Mouse (Mus musculus) midbrain, embryonic 16.5 days (tissue): Measurements from ENCODE around the gene Slc26a10. TPM values are rescaled to one million over a fixed set of nuclear protein-coding genes. Genes with fewer than 3 reads are reported as not detected.

Experiments
- ATAC-seq: fragments of 200-750 bp; cut with Nextera tagmentation; 2 replicates; pipeline ENCODE4 v1.8.0; 2017; ENCODE audit warnings: moderate TSS enrichment
- H3K27ac ChIP-seq: fragments of 300-500 bp; sonication (generic); 2 replicates; pipeline ENCODE4 v1.5.1; 2014; ENCODE audit warnings: mild to moderate bottlenecking, low read length, mixed read lengths
- H3K27me3 ChIP-seq: fragments of 300-500 bp; sonication (generic); 2 replicates; pipeline ENCODE4 v1.6.1; 2014; ENCODE audit warnings: low read depth, low read length, mixed read lengths; ENCODE audit not compliant: control insufficient read depth, insufficient read depth
- H3K36me3 ChIP-seq: fragments of 300-500 bp; sonication (generic); 2 replicates; pipeline ENCODE4 v1.6.1; 2014; ENCODE audit warnings: mild to moderate bottlenecking, low read length, moderate library complexity, mixed read lengths; ENCODE audit not compliant: control insufficient read depth, insufficient read depth
- H3K4me1 ChIP-seq: fragments of 300-500 bp; sonication (generic); 2 replicates; pipeline ENCODE4 v1.6.1; 2014; ENCODE audit warnings: mild to moderate bottlenecking, low read length, mixed read lengths; ENCODE audit not compliant: control insufficient read depth, insufficient read depth
- H3K4me2 ChIP-seq: fragments of 300-500 bp; sonication (generic); 2 replicates; pipeline ENCODE4 v1.6.1; 2014; ENCODE audit warnings: mild to moderate bottlenecking, low read length, mixed read lengths
- H3K4me3 ChIP-seq: fragments of 300-500 bp; sonication (generic); 2 replicates; pipeline ENCODE4 v1.5.1; 2014; ENCODE audit warnings: low read depth, mild to moderate bottlenecking, low read length, moderate library complexity, mixed read lengths
- H3K9ac ChIP-seq: fragments of 300-500 bp; sonication (generic); 2 replicates; pipeline ENCODE4 v1.6.1; 2014; ENCODE audit warnings: low read depth, low read length, mixed read lengths
- H3K9me3 ChIP-seq: fragments of 300-500 bp; sonication (generic); replicated peaks from 2 replicates; pipeline ENCODE4 v1.6.1; 2014; ENCODE audit warnings: mild to moderate bottlenecking, low read length, mixed read lengths; ENCODE audit not compliant: control insufficient read depth, poor library complexity, severe bottlenecking
- WGBS: fragments of 180-500 bp; shearing (Covaris S2); extraction: QIAGEN DNeasy Blood & Tissue Kit; methylation state at CpG from one replicate; pipeline ENCODE4 v1.1.7; 2014; 5-methylcytosine and 5-hydroxymethylcytosine counted together
- polyA plus RNA-seq: library from polyadenylated mRNA; unstranded; fragments of >200 nt; fragmentation: Nextera tagmentation; extraction: Ambion mirVana; gene quantifications from 2 replicates; pipeline ENCODE4 v1.2.1, GENCODE M21; 2015

The Slc26a10 gene
- polyA plus RNA-seq, 1 experiment from 2014 or later = 1.2 TPM

GRCm38 (mm10) chr10:127171631-127172200, 8.7 kb downstream of the Slc26a10 start:
- Histone ChIP-seq H3K9me3 (no peaks in the 10 kb centered on the region), H3K4me3 (no peak overlapping the region), H3K9ac (no peak overlapping the region), H3K4me1 (peaks cover 21% of the 10 kb centered on the region), H3K4me2 (no peak overlapping the region), H3K36me3 (peaks cover 10% of the 10 kb centered on the region; the same call in 1 of the 2 replicates), H3K27ac (no peak overlapping the region), H3K27me3 (peaks cover 25% of the 10 kb centered on the region)
- no peak for ATAC-seq
- WGBS = 88% methylated on average over 15 of the region's 15 CpGs

GRCm38 (mm10) chr10:127170837-127171272, 9.6 kb downstream of the Slc26a10 start:
- WGBS = 2% methylated on average over 29 of the region's 29 CpGs
- H3K9me3 ChIP-seq = no peaks in the 10 kb centered on the region
- H3K4me1 ChIP-seq = peaks cover 21% of the 10 kb centered on the region
- H3K4me2 ChIP-seq = peak overlapping the region; percentile 39
- peaks cover 17% of the 10 kb centered on the region for H3K27me3 ChIP-seq
- H3K27ac ChIP-seq = no peak overlapping the region
- no peak overlapping the region for H3K9ac ChIP-seq
- H3K4me3 ChIP-seq = peak overlapping the region; percentile 9
- 0 out of 2 replicates have a peak, but pooled peaks have one; percentile 19 for ATAC-seq
- H3K36me3 ChIP-seq = peaks cover 10% of the 10 kb centered on the region; the same call in 1 of the 2 replicates

GRCm38 (mm10) chr10:127170002-127170401, 10.4 kb downstream of the Slc26a10 start:
- H3K9ac ChIP-seq = no peak overlapping the region
- H3K27me3 ChIP-seq = peaks cover 13% of the 10 kb centered on the region
- ATAC-seq = no peak
- H3K36me3 ChIP-seq = peaks cover 10% of the 10 kb centered on the region; the same call in 1 of the 2 replicates
- H3K27ac ChIP-seq = no peak overlapping the region
- H3K4me2 ChIP-seq = peak overlapping the region; percentile 39
- H3K4me3 ChIP-seq = no peak overlapping the region
- peaks cover 21% of the 10 kb centered on the region for H3K4me1 ChIP-seq
- 7% methylated on average over 22 of the region's 22 CpGs for WGBS
- no peaks in the 10 kb centered on the region for H3K9me3 ChIP-seq

- H3K4me3 ChIP-seq = no peak overlapping the region
- H3K4me2 ChIP-seq = peak overlapping the region; percentile 3; the same call in 1 of the 2 replicates
- no peak overlapping the region for H3K9ac ChIP-seq
- 58% methylated on average over 10 of the region's 10 CpGs for WGBS
- no peak overlapping the region for H3K27ac ChIP-seq
- ATAC-seq = no peak
- peaks cover 13% of the 10 kb centered on the region for H3K27me3 ChIP-seq
- no peaks in the 10 kb centered on the region for H3K9me3 ChIP-seq
- H3K4me1 ChIP-seq = peaks cover 21% of the 10 kb centered on the region
- peaks cover 10% of the 10 kb centered on the region; the same call in 1 of the 2 replicates for H3K36me3 ChIP-seq
These were observed 12.7 kb downstream of the Slc26a10 start for GRCm38 (mm10) chr10:127167614-127168192.

- ATAC-seq = no peak
- WGBS = 22% methylated on average over 15 of the region's 15 CpGs
- Histone ChIP-seq H3K4me3 (peak overlapping the region; percentile 89), H3K4me2 (peak overlapping the region; percentile 75), H3K4me1 (peaks cover 21% of the 10 kb centered on the region), H3K36me3 (peaks cover 6% of the 10 kb centered on the region; the same call in 1 of the 2 replicates), H3K9ac (peak overlapping the region; percentile 94), H3K9me3 (no peaks in the 10 kb centered on the region), H3K27me3 (peaks cover 11% of the 10 kb centered on the region), H3K27ac (peak overlapping the region; percentile 95)
These were observed 13.5 kb downstream of the Slc26a10 start for GRCm38 (mm10) chr10:127166771-127167613.

- Histone ChIP-seq H3K4me1 (peaks cover 21% of the 10 kb centered on the region), H3K4me3 (peak overlapping the region; percentile 89), H3K4me2 (peak overlapping the region; percentile 75), H3K9me3 (no peaks in the 10 kb centered on the region), H3K27ac (peak overlapping the region; percentile 95), H3K27me3 (peaks cover 8% of the 10 kb centered on the region), H3K9ac (peak overlapping the region; percentile 94), H3K36me3 (no peaks in the 10 kb centered on the region; the same call in 1 of the 2 replicates)
- 2% methylated on average over 11 of the region's 11 CpGs for WGBS
- ATAC-seq = 0 out of 2 replicates have a peak, but pooled peaks have one; percentile 11
These were observed 14.1 kb downstream of the Slc26a10 start for GRCm38 (mm10) chr10:127166404-127166715.

GRCm38 (mm10) chr10:127165654-127166403, 14.6 kb downstream of the Slc26a10 start:
- Histone ChIP-seq H3K4me3 (peak overlapping the region; percentile 89), H3K9ac (peak overlapping the region; percentile 94), H3K4me2 (peak overlapping the region; percentile 75), H3K27me3 (peaks cover 8% of the 10 kb centered on the region), H3K27ac (peak overlapping the region; percentile 95), H3K36me3 (no peaks in the 10 kb centered on the region), H3K4me1 (peaks cover 21% of the 10 kb centered on the region), H3K9me3 (no peaks in the 10 kb centered on the region)
- ATAC-seq = peak; percentile 59
- under 1% methylated on average over 48 of the region's 56 CpGs for WGBS

GRCm38 (mm10) chr10:127165354-127165653, 15.1 kb downstream of the Slc26a10 start:
- Histone ChIP-seq H3K9me3 (no peaks in the 10 kb centered on the region), H3K4me3 (peak overlapping the region; percentile 89), H3K4me2 (peak overlapping the region; percentile 75), H3K27me3 (peaks cover 8% of the 10 kb centered on the region; the same call in 1 of the 2 replicates), H3K36me3 (no peaks in the 10 kb centered on the region), H3K4me1 (peaks cover 16% of the 10 kb centered on the region), H3K9ac (peak overlapping the region; percentile 94), H3K27ac (peak overlapping the region; percentile 95)
- under 1% methylated on average over 39 of the region's 42 CpGs for WGBS
- peak; percentile 57 for ATAC-seq
